Mouse (Mus musculus): ENCODE results near the gene Prrt4. TPM values are rescaled to one million over a fixed set of nuclear protein-coding genes. Genes with fewer than 3 reads are reported as not detected.

The Prrt4 gene
- 0.28 TPM for total RNA-seq (2023)

GRCm38 (mm10) chr6:29178888-29179658 lies at the start of gene Prrt4:
TSS of gene Prrt4 (minus strand) at chr6:29179584.

GRCm38 (mm10) chr6:29215881-29216501 lies 36.6 kb upstream of the Prrt4 start, which contains the start of gene Impdh1:
TSS of gene Impdh1 (minus strand) at chr6:29216364.

DNA sequence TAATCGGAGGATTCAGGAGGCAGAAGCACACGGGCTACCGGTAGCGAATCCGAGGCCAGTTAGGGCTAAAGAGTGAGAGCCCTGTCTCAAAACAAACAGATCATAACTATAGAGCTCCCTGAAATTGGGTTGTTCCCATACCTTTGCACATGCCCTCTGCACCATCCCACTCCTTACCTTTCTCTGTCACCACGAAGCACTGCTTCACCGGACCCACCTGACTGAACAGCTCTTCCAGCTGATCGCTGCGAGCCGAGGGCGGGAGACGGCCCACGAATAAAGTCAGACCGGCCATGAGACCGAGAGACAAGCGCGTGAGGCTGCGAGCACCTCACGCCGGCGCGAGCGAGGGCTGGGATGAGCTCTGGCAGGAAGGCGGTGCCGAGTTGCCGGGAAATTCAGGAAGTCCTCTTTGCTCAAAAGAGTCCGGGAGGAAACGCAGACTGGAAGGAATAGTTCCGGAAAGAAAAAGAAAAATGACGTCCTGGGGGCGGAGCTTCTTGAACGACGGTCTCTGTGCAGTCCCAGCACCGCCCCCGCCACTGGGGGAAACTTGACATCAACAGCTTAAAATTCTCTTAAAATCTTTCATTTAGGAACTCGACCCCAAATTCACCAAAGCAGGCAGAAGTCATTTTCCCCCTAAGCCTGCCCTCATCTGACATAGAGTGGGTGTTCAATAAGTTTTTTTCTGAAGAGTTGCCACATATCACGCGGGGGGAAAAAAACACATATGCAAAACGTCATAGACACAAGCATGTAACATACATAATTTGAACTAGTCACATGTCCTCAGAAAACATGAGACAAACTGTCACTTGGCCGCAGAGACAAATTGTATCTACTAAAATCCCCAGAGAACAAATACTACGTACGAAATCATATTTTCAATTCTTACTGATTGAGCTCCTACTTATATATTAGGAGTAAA lies 14.8 kb downstream of the Prrt4 start, which contains the start of gene Rbm28:
Gene Rbm28 (minus strand): TSS at position 693 of the 931 bp plus-strand sequence.

Other genes starting within 250 kb of the Prrt4 start
- gene Lep, start 119.4 kb downstream of the Prrt4 start, total RNA-seq (2023) = not detected
- 68.5 TPM for gene Rbm28, start 14.6 kb downstream of the Prrt4 start, total RNA-seq (2023)
- gene Impdh1, start 36.8 kb upstream of the Prrt4 start, total RNA-seq (2023) = 138 TPM
- 17.2 TPM for gene Hilpda, start 92.9 kb upstream of the Prrt4 start, total RNA-seq (2023)
- gene Fam71f2, start 100.0 kb upstream of the Prrt4 start, total RNA-seq (2023) = 0.98 TPM
- gene Fam71f1, start 139.6 kb upstream of the Prrt4 start, total RNA-seq (2023) = not detected
- 54.5 TPM for gene Calu, start 168.5 kb upstream of the Prrt4 start, total RNA-seq (2023)
- not detected for gene Opn1sw, start 208.9 kb upstream of the Prrt4 start, total RNA-seq (2023)
- not detected for gene Ccdc136, start 216.7 kb upstream of the Prrt4 start, total RNA-seq (2023)

Data from CD8-positive naive resting alpha-beta T cell, adult 57 days (primary cell).